ENCODE assay signal across 19 mouse cellular contexts in genomic region chr2:72146061-72146460, GRCm38 (mm10).
DNase-seq lines count a peak whose midpoint lies in the region; ATAC-seq and TF ChIP-seq lines count a peak whose summit lies in the region.
"Had no signal": no experiment of that assay in that cellular context is flagged by ENCODE, and none has a peak within 500 bp of the region (broad histone marks: within the 10 kb centered on the region; RNA-seq: fewer than 3 reads in every experiment).

No protein-coding gene starts in this region.

- DNase-seq in kidney, postnatal 0 days (ENCODE audit: low spot score), result peak; percentile 36
- DNase-seq in adrenal gland, postnatal 14 days, result peak; percentile 73
- DNase-seq in thymus, postnatal 0 days (ENCODE audit: low spot score), result peak; percentile 63
- DNase-seq in midbrain, embryonic 11.5 days (ENCODE audit: low spot score, missing footprints), result no peak
- no peak for DNase-seq in cerebellum, adult 11 months
- DNase-seq: cerebellum, postnatal 25 days; embryo, embryonic 11 days; heart, postnatal 14 days; kidney, postnatal 10 days had no signal

- H3K4me3 ChIP-seq in kidney, postnatal 0 days (replicated peaks; ENCODE audit: low read depth, low read length), result no peak overlapping the region
- no peak overlapping the region for H3K4me3 ChIP-seq in kidney, embryonic 14.5 days (ENCODE audit: low read length)
- H3K4me3 ChIP-seq in liver, embryonic 12.5 days, result no peak overlapping the region
- no peak overlapping the region for H3K4me3 ChIP-seq in midbrain, embryonic 11.5 days (ENCODE audit: low read depth, low read length)
- H3K4me3 ChIP-seq: hindbrain, embryonic 13.5 days; liver, embryonic 15.5 days; midbrain, embryonic 13.5 days had no signal

- H3K36me3 ChIP-seq in kidney, postnatal 0 days (ENCODE audit: insufficient read depth, low read length), result no peaks in the 10 kb centered on the region
- H3K36me3 ChIP-seq in kidney, embryonic 14.5 days (ENCODE audit: control insufficient read depth, insufficient read depth, low read length), result no peaks in the 10 kb centered on the region
- H3K36me3 ChIP-seq in liver, embryonic 12.5 days, result no peaks in the 10 kb centered on the region
- no peaks in the 10 kb centered on the region for H3K36me3 ChIP-seq in midbrain, embryonic 11.5 days (ENCODE audit: control insufficient read depth, insufficient read depth, low read length)
- H3K36me3 ChIP-seq: hindbrain, embryonic 13.5 days; liver, embryonic 15.5 days; midbrain, embryonic 13.5 days had no signal

- H3K4me2 ChIP-seq in kidney, postnatal 0 days (ENCODE audit: low read length), result no peak overlapping the region
- no peak overlapping the region for H3K4me2 ChIP-seq in kidney, embryonic 14.5 days (replicated peaks; ENCODE audit: low read depth, low read length)
- no peak overlapping the region for H3K4me2 ChIP-seq in liver, embryonic 12.5 days
- no peak overlapping the region for H3K4me2 ChIP-seq in midbrain, embryonic 11.5 days
- H3K4me2 ChIP-seq: heart, embryonic 11.5 days; hindbrain, embryonic 13.5 days; liver, embryonic 15.5 days; midbrain, embryonic 13.5 days had no signal

- no peak for TF ChIP-seq CTCF in kidney, postnatal 0 days (IDR thresholded peaks at IDR 0.05; ENCODE audit: low read depth)

- 0 out of 2 replicates have a peak, but pooled peaks cover 8% of the 10 kb centered on the region for H3K4me1 ChIP-seq in kidney, postnatal 0 days (replicated peaks; ENCODE audit: insufficient read depth, low read length)
- peaks cover 10% of the 10 kb centered on the region for H3K4me1 ChIP-seq in kidney, embryonic 14.5 days (ENCODE audit: control insufficient read depth, insufficient read depth, low read length)
- H3K4me1 ChIP-seq in liver, embryonic 12.5 days, result 0 out of 2 replicates have a peak, but pooled peaks cover 4% of the 10 kb centered on the region
- H3K4me1 ChIP-seq in midbrain, embryonic 11.5 days (ENCODE audit: control insufficient read depth, insufficient read depth, low read length), result 0 out of 2 replicates have a peak, but pooled peaks cover 3% of the 10 kb centered on the region
- H3K4me1 ChIP-seq: liver, embryonic 15.5 days had no signal

- 41% methylated on average over 10 of the region's 10 CpGs for WGBS in kidney, postnatal 0 days
- 49% methylated on average over 10 of the region's 10 CpGs for WGBS in kidney, embryonic 14.5 days
- WGBS in liver, embryonic 12.5 days (ENCODE audit: insufficient replicate concordance), result 23% methylated on average over 10 of the region's 10 CpGs
- 87% methylated on average over 10 of the region's 10 CpGs for WGBS in midbrain, embryonic 11.5 days

- H3K27ac ChIP-seq in kidney, postnatal 0 days, result no peak overlapping the region
- H3K27ac ChIP-seq in kidney, embryonic 14.5 days (ENCODE audit: low read depth, low read length), result no peak overlapping the region
- no peak overlapping the region for H3K27ac ChIP-seq in liver, embryonic 12.5 days
- H3K27ac ChIP-seq in midbrain, embryonic 11.5 days (ENCODE audit: low read depth, low read length), result no peak overlapping the region
- H3K27ac ChIP-seq: liver, embryonic 15.5 days; midbrain, embryonic 13.5 days; stomach, postnatal 0 days had no signal

- H3K9me3 ChIP-seq in kidney, postnatal 0 days (replicated peaks; ENCODE audit: low read length), result no peaks in the 10 kb centered on the region
- H3K9me3 ChIP-seq in kidney, embryonic 14.5 days (ENCODE audit: control insufficient read depth, low read length), result no peaks in the 10 kb centered on the region
- no peaks in the 10 kb centered on the region for H3K9me3 ChIP-seq in liver, embryonic 12.5 days (replicated peaks)
- H3K9me3 ChIP-seq in midbrain, embryonic 11.5 days (ENCODE audit: control insufficient read depth, low read length), result no peaks in the 10 kb centered on the region
- H3K9me3 ChIP-seq: hindbrain, embryonic 13.5 days; liver, embryonic 15.5 days; midbrain, embryonic 13.5 days had no signal

- no peak for ATAC-seq in kidney, postnatal 0 days (replicated peaks; ENCODE audit: low FRiP score, low read depth)
- no peak for ATAC-seq in kidney, embryonic 14.5 days (ENCODE audit: low FRiP score, low TSS enrichment)
- peak; percentile 62 for ATAC-seq in CD4-positive, CD25-positive, alpha-beta regulatory T cell, adult 4 months
- ATAC-seq in liver, embryonic 12.5 days, result no peak
- no peak for ATAC-seq in midbrain, embryonic 11.5 days (ENCODE audit: low FRiP score)
- ATAC-seq: forebrain, embryonic 16.5 days; intestine, embryonic 16.5 days; midbrain, embryonic 13.5 days had no signal

- H3K9ac ChIP-seq in kidney, postnatal 0 days (ENCODE audit: low read depth, low read length), result no peak overlapping the region
- H3K9ac ChIP-seq in kidney, embryonic 14.5 days (ENCODE audit: low read depth, low read length), result no peak overlapping the region
- no peak overlapping the region for H3K9ac ChIP-seq in liver, embryonic 12.5 days
- H3K9ac ChIP-seq in midbrain, embryonic 11.5 days (ENCODE audit: low read length), result no peak overlapping the region
- H3K9ac ChIP-seq: hindbrain, embryonic 13.5 days; liver, embryonic 15.5 days; midbrain, embryonic 13.5 days had no signal

- no peaks in the 10 kb centered on the region for H3K27me3 ChIP-seq in kidney, postnatal 0 days (ENCODE audit: insufficient read depth, low read length)
- no peaks in the 10 kb centered on the region for H3K27me3 ChIP-seq in kidney, embryonic 14.5 days (ENCODE audit: control insufficient read depth, insufficient read depth, low read length)
- 0 out of 2 replicates have a peak, but pooled peaks cover 4% of the 10 kb centered on the region for H3K27me3 ChIP-seq in liver, embryonic 12.5 days (replicated peaks)
- H3K27me3 ChIP-seq in midbrain, embryonic 11.5 days (ENCODE audit: control insufficient read depth, insufficient read depth, low read length), result no peaks in the 10 kb centered on the region
- H3K27me3 ChIP-seq: hindbrain, embryonic 13.5 days; liver, embryonic 15.5 days; midbrain, embryonic 13.5 days had no signal

Comparison
In these comparisons a context has a peak if more than half of its experiments do, and no peak if none do; other contexts are left out.
1. DNase-seq: peak in kidney, postnatal 0 days (single experiment), adrenal gland, postnatal 14 days (single experiment) and thymus, postnatal 0 days (single experiment); none in midbrain, embryonic 11.5 days (single experiment) and cerebellum, adult 11 months (single experiment).